Mouse (Mus musculus): Measurements from ENCODE around the gene Gm49416.

Gene Gm49416

GRCm38 (mm10) chr19:8888511-8889385, at the start of gene Gm49416, which contains the start of gene 1810009A15Rik:
Gene Gm49416, plus strand, starts transcription at chr19:8888926.
Gene 1810009A15Rik, plus strand, starts transcription at chr19:8888853.
- in situ Hi-C loops (cut with MboI, MseI) = no loop called here

GRCm38 (mm10) chr19:8839103-8839907, 49.4 kb upstream of the Gm49416 start, which contains the start of gene Gng3:
Gene Gng3, minus strand, starts transcription at chr19:8839194.
- in situ Hi-C loops (cut with MboI, MseI) = loop anchor here in 1 of 2 experiments (5.0 to 25.0 kb wide), 2 partner anchors 33 to 1023 kb away; partner anchors contain the start of gene Ubxn1

- in situ Hi-C loops (cut with MboI, MseI) = loop anchor here in 1 of 2 experiments (5.0 to 25.0 kb wide), 2 partner anchors 32 to 1022 kb away; partner anchors contain the start of gene Ubxn1
These were observed 48.6 kb upstream of the Gm49416 start for GRCm38 (mm10) chr19:8839908-8840791.

- in situ Hi-C loops (cut with MboI, MseI) = loop anchor here in 1 of 2 experiments (25.0 kb wide), 1 partner anchor 1021 kb away; no protein-coding TSS in a partner anchor
These were observed 47.7 kb upstream of the Gm49416 start for GRCm38 (mm10) chr19:8841012-8841411.

- in situ Hi-C loops (cut with MboI, MseI) = loop anchor here in 1 of 2 experiments (25.0 kb wide), 1 partner anchor 1019 kb away; no protein-coding TSS in a partner anchor
These were observed 45.8 kb upstream of the Gm49416 start for GRCm38 (mm10) chr19:8842961-8843360.

GRCm38 (mm10) chr19:8844371-8845129, 44.2 kb upstream of the Gm49416 start:
- in situ Hi-C loops (cut with MboI, MseI) = loop anchor here (5.0 to 25.0 kb wide), 3 partner anchors 253 to 1018 kb away; no protein-coding TSS in a partner anchor

GRCm38 (mm10) chr19:8848356-8848755, 40.4 kb upstream of the Gm49416 start:
- in situ Hi-C loops (cut with MboI, MseI) = loop anchor here (5.0 to 25.0 kb wide), 3 partner anchors 249 to 1014 kb away; no protein-coding TSS in a partner anchor

GRCm38 (mm10) chr19:8850402-8850901, 38.3 kb upstream of the Gm49416 start, which contains the start of gene Lrrn4cl:
Gene Lrrn4cl, plus strand, starts transcription at chr19:8850768.
- in situ Hi-C loops (cut with MboI, MseI) = loop anchor here (10.0 to 25.0 kb wide), 3 partner anchors 263 to 1534 kb away; partner anchors contain the start of genes Scgb2a2 (in 1 of the 2), Slc22a8 (in 1 of the 2) and Syt7 (in 1 of the 2)

GRCm38 (mm10) chr19:8851639-8852038, 37.1 kb upstream of the Gm49416 start:
- in situ Hi-C loops (cut with MboI, MseI) = loop anchor here (10.0 to 25.0 kb wide), 3 partner anchors 264 to 1533 kb away; partner anchors contain the start of genes Scgb2a2 (in 1 of the 2), Slc22a8 (in 1 of the 2) and Syt7 (in 1 of the 2)

GRCm38 (mm10) chr19:8852236-8852928, 36.3 kb upstream of the Gm49416 start:
- in situ Hi-C loops (cut with MboI, MseI) = loop anchor here (10.0 to 25.0 kb wide), 3 partner anchors 265 to 1532 kb away; partner anchors contain the start of genes Scgb2a2 (in 1 of the 2), Slc22a8 (in 1 of the 2) and Syt7 (in 1 of the 2)

GRCm38 (mm10) chr19:8853117-8853516, 35.6 kb upstream of the Gm49416 start:
- in situ Hi-C loops (cut with MboI, MseI) = loop anchor here (10.0 to 25.0 kb wide), 3 partner anchors 266 to 1532 kb away; partner anchors contain the start of genes Scgb2a2 (in 1 of the 2), Slc22a8 (in 1 of the 2) and Syt7 (in 1 of the 2)

- in situ Hi-C loops (cut with MboI, MseI) = loop anchor here (10.0 to 25.0 kb wide), 3 partner anchors 270 to 1527 kb away; partner anchors contain the start of genes Scgb2a2 (in 1 of the 2), Slc22a8 (in 1 of the 2) and Syt7 (in 1 of the 2)
These were observed 31.0 kb upstream of the Gm49416 start for GRCm38 (mm10) chr19:8857689-8858088.

- in situ Hi-C loops (cut with MboI, MseI) = loop anchor here (10.0 to 25.0 kb wide), 3 partner anchors 272 to 1526 kb away; partner anchors contain the start of genes Scgb2a2 (in 1 of the 2), Slc22a8 (in 1 of the 2) and Syt7 (in 1 of the 2)
These were observed 29.7 kb upstream of the Gm49416 start for GRCm38 (mm10) chr19:8859018-8859417.

GRCm38 (mm10) chr19:8864265-8864664, 24.5 kb upstream of the Gm49416 start:
- in situ Hi-C loops (cut with MboI, MseI) = loop anchor here in 1 of 2 experiments (25.0 kb wide), 1 partner anchor 277 kb away; the partner anchor contains the start of gene Slc22a8

- in situ Hi-C loops (cut with MboI, MseI) = loop anchor here in 1 of 2 experiments (5.0 to 25.0 kb wide), 2 partner anchors 33 to 283 kb away; partner anchors contain the start of genes Bscl2, Gng3 and Slc22a8
These were observed 18.3 kb upstream of the Gm49416 start for GRCm38 (mm10) chr19:8870381-8870780.

- in situ Hi-C loops (cut with MboI, MseI) = loop anchor here in 1 of 2 experiments (5.0 to 25.0 kb wide), 2 partner anchors 34 to 284 kb away; partner anchors contain the start of genes Bscl2, Gng3 and Slc22a8
These were observed 17.9 kb upstream of the Gm49416 start for GRCm38 (mm10) chr19:8870838-8871237.

All from T-helper 17 cell (primary cell).